Mouse (Mus musculus): ENCODE measurements around the gene St3gal6.

GRCm38 (mm10) chr16:58446281-58447259 lies 77.5 kb downstream of the St3gal6 start:
- TF ChIP-seq CTCF (IDR thresholded peaks at IDR 0.05; ENCODE audit: control insufficient read depth, insufficient read depth, insufficient read length) (no peak), MYOD1 (IDR thresholded peaks at IDR 0.05; ENCODE audit: control insufficient read depth, insufficient read length, low read depth) (no peak), USF1 (IDR thresholded peaks at IDR 0.05; ENCODE audit: low read depth) (no peak), MAX (IDR thresholded peaks at IDR 0.05) (no peak)
